Mouse (Mus musculus) CH12F3 (cell line): Measurements from ENCODE around the gene Jmjd8.
"Not testable (repeated sequence)": the region's sequence is repeated elsewhere in the genome, so short reads cannot be mapped to it uniquely, and the experiment has no call there.

Experiments used
- in situ Hi-C: fragments of 300-500 bp; cut with MboI; formaldehyde crosslinking; loops from 2 replicates; pipeline ENCODE4 v1.14.3; 2020; ENCODE audit warnings: low sequenced_read_pairs

Gene Jmjd8

GRCm38 (mm10) chr17:25860832-25861703, 32.4 kb downstream of the Jmjd8 start, which contains the start of gene Wdr90:
Gene Wdr90 (minus strand): TSS chr17:25861501.
- in situ Hi-C loops: no loop called here

DNA sequence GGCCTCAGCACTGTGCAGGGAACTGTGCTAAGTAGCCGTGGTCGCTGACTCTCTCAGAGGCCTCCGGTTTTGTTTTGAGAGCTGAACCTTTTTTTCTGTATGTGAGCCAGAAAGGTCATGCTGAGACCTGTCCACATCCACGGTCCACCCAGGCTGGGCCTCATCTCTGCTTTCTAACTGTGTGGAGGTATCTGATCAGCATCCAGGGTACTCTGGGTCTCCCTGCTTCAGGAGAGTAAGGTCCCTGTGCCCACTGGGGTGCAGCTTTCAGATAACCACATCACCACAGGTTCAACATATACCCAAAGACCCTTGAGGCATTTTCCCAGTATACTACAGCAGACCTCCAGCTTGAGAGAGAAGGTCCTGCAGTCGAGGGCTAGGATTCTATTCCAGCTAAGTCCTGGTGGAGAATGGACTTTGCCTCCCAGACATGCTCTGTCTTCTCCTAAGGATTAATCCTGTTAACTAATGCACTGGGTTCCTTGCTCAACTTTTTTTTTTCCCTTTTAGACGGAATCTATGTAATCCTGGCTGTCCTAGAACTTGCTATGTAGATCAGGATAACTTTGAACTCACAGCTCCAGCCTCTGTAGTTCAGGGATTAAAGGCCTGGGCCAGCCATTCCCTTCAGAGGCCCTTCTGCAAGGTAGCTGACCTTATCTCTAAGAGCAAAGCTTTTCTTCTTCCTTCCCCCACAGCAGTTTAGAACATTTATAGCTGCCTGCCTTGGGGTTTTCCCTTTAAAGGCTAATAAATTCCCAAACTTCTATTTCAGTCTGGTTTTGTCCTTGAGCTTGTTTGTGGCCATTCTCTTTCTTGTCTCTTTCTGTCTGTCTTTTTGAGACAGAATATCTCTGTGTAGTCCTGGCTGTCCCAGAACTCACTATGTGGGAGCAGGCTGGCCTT, 33.3 kb downstream of the Jmjd8 start:
- in situ Hi-C loops: no loop called here

- in situ Hi-C loops: no loop called here
These were observed 35.0 kb downstream of the Jmjd8 start for GRCm38 (mm10) chr17:25863681-25864080.

GRCm38 (mm10) chr17:25864311-25864710, 35.6 kb downstream of the Jmjd8 start:
- in situ Hi-C loops: no loop called here

DNA sequence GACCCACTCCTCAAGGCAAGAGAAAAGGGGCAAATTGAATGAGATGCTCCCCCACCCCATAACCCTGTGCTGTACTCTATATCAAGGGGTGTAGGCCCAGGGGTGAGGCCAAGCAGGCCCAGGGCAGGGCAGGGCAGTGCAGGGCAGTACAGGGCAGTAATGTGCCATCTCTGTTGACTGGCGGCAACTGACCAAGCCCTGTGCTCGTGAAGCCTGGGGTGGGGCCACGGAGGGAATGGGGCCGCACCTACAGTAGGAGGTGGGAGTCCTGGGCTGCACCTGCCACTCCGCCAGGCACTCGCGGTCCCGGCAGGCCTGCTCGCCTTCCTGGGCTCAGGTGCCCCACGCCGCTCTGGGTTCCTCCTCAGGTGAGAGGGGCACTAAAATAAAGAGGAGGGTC, 36.6 kb downstream of the Jmjd8 start:
- in situ Hi-C loops: no loop called here

DNA sequence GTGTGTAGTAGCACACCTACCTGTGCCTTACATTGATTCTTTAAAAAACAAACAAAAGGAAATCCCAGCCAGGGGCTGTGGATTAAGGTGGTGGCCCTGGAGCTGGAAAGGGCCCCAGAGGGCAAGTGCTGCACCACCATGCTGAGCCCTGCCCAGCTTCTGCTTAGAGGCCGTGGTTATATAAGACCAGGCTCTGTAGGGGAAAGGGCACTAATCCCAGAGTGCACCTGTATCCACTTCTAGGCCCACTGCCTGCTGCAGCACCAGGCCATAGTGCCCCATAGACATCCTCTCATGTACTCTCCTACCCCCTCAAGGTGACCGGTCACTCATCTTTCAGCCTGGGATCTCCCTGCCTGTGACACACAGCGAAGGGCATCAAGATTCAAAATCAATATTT, 37.5 kb downstream of the Jmjd8 start:
- in situ Hi-C loops: no loop called here

GRCm38 (mm10) chr17:25867509-25867835, 38.8 kb downstream of the Jmjd8 start:
- in situ Hi-C loops: no loop called here

GRCm38 (mm10) chr17:25867836-25868600, 39.4 kb downstream of the Jmjd8 start:
- in situ Hi-C loops: no loop called here

DNA sequence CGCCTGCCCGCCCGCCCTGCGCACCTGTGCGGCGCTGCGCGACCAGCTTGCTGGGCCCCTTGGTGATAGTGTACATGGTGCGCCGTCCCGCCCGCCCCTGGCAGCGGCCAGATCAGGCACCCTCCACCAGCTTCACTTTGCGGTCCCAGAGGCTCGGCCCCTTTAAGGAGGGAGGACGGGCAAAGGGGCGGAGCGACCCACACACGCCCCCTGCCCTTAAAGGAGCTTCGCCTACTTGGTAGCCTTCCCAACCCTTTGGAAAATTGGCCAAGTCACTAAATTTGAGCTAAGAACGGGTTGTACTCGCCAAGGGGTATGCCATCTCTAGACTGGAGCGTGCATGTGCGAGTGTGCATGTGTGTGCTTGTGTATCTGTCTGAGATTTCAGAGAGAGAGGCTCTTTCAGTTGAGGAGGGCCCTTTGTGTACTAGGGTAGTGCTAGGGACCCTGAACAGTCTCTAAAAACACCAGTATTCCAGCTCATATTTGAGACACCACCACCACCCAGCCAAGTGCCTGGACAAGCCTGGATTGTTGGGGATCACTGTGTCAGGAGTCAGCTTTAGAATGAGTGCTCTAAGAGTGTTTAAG, 40.0 kb downstream of the Jmjd8 start, which contains the start of gene Mcrip2:
Mcrip2 (minus strand) TSS at position 164 of the 591 bp plus-strand sequence.
- in situ Hi-C loops: no loop called here

- in situ Hi-C loops: no loop called here
These were observed 40.8 kb downstream of the Jmjd8 start for GRCm38 (mm10) chr17:25869498-25869897.

DNA sequence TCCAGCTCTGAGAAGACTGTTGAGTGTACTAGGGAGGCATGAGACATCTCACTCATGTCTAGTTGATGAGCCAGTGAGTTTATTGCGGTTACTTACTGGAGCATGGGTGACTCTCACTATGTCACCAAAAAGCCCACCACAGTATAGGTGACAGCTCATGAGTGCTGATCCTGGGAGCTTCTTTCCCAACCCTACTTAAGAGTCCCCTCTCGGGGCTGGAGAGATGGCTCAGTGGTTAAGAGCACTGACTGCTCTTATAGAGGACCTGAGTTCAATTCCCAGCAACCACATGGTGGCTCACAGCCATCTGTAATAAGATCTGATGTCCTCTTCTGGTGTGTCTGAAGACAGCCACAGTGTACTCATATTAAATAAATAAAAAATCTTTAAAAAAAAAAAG, 41.3 kb downstream of the Jmjd8 start:
- in situ Hi-C loops: no loop called here

DNA sequence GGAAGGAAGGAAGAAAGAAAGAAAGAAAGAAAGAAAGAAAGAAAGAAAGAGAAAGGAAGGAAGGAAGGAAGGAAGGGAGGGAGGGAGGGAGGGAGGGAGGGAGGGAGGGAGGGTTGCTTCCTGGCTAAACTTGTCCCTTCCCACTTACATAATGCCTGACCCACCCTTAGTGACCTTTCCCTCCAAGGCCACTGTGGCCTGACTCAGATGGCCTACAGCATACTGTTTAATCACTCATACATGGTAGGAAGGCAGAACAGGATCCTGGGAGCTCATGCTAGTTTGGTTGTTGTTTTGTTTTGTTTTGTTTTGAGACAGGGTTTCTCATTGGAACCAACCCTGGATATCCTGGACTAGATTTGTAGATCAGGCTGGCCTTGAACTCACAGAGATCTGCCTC, 42.9 kb downstream of the Jmjd8 start:
- in situ Hi-C loops: not testable (repeated sequence)

GRCm38 (mm10) chr17:25872676-25873075, 44.0 kb downstream of the Jmjd8 start:
- in situ Hi-C loops: no loop called here

DNA sequence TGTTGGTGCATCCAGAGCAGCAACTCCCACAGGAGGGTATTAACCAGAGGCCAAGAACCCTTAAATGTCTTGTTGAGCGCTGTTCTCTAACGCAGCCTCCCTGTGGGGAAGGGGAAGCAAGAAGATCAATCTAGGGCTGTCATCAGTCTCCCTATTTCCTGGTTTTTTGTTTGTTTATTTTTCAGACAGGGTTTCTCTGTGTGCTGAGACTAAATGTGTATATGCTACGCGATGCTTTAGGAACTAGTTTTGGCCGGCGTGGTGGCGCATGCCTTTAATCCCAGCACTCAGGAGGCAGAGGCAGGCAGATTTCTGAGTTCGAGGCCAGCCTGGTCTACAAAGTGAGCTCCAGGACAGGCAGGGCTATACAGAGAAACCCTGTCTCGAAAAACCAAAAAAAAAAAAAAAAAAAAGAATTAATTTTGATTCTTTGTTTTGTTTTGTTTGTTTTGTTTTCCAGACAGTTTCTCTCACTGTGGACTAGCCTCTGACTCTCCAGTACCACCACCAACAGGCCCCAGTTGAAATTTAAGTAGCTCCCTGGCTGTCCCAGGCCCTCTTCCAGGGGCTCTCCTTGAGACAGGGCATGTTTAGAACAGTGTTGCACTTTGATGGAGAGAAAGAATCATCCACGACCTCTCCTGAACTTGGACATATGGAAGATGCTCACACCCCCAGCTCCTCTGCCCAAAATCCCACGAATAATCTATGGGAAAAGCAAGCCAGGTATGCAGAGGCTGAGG, 44.9 kb downstream of the Jmjd8 start:
- in situ Hi-C loops: no loop called here

DNA sequence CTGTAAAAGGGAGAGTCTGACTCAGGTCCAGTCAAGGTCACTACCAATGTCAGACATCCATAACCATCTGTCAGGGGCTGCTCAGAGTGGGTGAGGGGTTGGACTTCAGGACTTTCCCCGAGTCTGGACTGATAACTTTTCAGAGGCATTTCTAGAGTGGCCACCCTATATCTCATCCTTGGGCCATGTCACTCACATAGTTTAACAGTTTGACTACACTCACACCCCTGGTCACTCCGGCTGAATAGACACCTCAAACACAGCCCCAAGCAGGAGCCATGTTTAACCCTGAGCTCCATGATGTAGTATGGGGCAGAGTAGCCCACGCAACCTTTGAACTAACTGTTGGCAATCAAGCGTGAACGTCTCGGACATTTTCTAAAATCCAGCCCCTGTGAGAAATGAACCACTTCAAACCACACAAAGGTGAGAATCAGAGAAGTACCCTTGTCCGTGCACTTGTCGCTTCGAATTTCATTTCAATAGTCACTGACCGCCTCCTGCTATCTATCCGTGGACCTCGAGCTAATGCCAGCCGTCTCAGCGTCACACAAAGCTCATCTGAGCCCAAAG, 45.6 kb downstream of the Jmjd8 start:
- in situ Hi-C loops: no loop called here

DNA sequence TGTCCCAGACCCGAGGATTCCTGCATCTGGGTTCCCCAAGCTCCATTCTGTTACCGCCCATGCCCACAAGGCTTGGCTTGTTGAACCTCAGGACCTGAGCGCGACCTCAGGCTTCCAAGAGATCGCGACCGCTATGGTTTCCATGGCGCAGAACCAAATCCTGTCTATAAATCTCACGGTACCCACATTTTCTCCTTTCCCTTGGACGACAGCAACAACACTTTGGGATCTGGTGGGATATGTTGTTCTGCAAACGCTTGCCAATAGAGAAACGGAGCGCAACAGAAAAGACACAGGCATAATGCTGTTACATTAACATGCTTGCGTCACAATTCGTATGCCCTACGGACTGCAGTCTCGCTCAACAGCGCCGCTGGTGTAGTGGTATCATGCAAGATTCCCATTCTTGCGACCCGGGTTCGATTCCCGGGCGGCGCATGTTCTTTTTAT, 46.1 kb downstream of the Jmjd8 start, which contains the start of gene Mettl26:
Mettl26 (plus strand) TSS at position 354 of the 450 bp plus-strand sequence.
- in situ Hi-C loops: loop anchor here (25.0 kb wide), 1 partner anchor 138 kb away; no protein-coding TSS in a partner anchor

DNA sequence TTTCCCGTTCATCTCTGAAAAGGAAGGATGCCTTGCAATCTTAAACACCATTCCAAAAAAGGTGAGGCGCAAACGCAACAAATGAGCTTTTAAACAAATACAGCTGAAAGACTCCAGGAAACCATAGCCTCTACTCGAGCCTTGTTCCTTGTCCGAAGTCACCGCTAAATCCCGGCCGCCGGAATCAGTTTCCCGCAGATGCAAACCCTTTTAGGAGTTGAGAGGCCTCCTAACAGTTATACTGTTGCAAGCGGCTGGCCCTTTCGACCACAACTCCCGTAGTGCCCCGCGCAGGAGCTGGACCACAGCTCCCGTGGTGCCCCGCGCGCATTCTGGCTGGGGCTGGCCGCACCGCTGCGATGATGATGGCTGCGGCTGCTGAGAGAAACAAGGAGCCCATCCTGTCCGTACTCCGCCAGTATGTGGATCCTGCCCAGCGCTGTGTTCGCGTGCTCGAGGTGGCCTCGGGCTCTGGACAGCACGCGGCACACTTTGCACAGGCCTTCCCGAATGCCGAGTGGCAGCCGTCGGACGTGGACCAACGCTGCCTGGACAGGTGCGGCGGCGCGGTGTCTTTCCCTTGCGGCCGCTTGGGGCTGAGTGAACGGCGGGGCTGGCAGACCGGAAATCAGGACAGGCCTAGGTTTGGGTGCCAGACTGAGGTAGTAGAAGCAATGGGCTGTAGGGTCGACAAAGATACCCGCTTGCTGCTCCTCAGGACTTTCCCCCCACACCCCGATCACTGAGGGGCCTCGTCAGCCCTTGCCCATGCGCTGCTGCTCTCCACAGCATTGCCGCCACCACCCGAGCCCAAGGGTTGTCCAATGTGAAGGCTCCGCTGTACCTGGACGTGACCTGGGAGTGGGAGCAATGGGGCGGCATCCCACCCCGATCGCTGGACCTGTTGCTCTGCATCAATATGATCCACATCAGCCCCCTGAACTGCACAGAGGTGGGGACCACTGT, 46.8 kb downstream of the Jmjd8 start:
- in situ Hi-C loops: loop anchor here (25.0 kb wide), 1 partner anchor 137 kb away; no protein-coding TSS in a partner anchor

GRCm38 (mm10) chr17:25876347-25876915, 47.8 kb downstream of the Jmjd8 start:
- in situ Hi-C loops: loop anchor here (25.0 kb wide), 1 partner anchor 136 kb away; no protein-coding TSS in a partner anchor
